Mouse (Mus musculus) heart, embryonic 10.5 days (tissue): ENCODE measurements around the gene Per2. TPM values are rescaled to one million over a fixed set of nuclear protein-coding genes. Genes with fewer than 3 reads are reported as not detected.

Experiments
- DNase-seq: peaks from one replicate; pipeline ENCODE4 v3.0.0-alpha.2; 2017; ENCODE audit warnings: low spot score
- H3K27ac ChIP-seq: fragments of 300-500 bp; sonication (generic); 2 replicates; pipeline ENCODE4 v1.5.1; 2016; ENCODE audit warnings: mild to moderate bottlenecking
- H3K27me3 ChIP-seq: fragments of 300-500 bp; sonication (generic); 2 replicates; pipeline ENCODE4 v1.6.1; 2016; ENCODE audit warnings: mild to moderate bottlenecking; ENCODE audit not compliant: poor library complexity, insufficient read depth, severe bottlenecking
- H3K36me3 ChIP-seq: fragments of 300-500 bp; sonication (generic); 2 replicates; pipeline ENCODE4 v1.6.1; 2016; ENCODE audit warnings: mild to moderate bottlenecking, moderate library complexity
- H3K4me1 ChIP-seq: fragments of 300-500 bp; sonication (generic); 2 replicates; pipeline ENCODE4 v1.6.1; 2016; ENCODE audit warnings: mild to moderate bottlenecking
- H3K4me3 ChIP-seq: fragments of 300-500 bp; sonication (generic); 2 replicates; pipeline ENCODE4 v1.5.1; 2016; ENCODE audit warnings: mild to moderate bottlenecking, moderate library complexity
- H3K9me3 ChIP-seq: fragments of 300-500 bp; sonication (generic); 2 replicates; pipeline ENCODE4 v1.6.1; 2016; ENCODE audit warnings: mild to moderate bottlenecking, moderate library complexity
- WGBS: fragments of 180-500 bp; shearing (Covaris S2); methylation state at CpG from one replicate; pipeline ENCODE4 v1.1.7; 2016; 5-methylcytosine and 5-hydroxymethylcytosine counted together
- polyA plus RNA-seq: library from polyadenylated mRNA; unstranded; fragments of >200 nt; fragmentation: Nextera tagmentation; extraction: Ambion mirVana; gene quantifications from 2 replicates; pipeline ENCODE4 v1.2.1, GENCODE M21; 2016

The Per2 gene
- polyA plus RNA-seq, 1 experiment from 2014 or later = 4.9 TPM

- Histone ChIP-seq H3K9me3 (no peaks in the 10 kb centered on the region), H3K27ac (peak overlapping the region; percentile 67), H3K4me1 (peaks cover 82% of the 10 kb centered on the region), H3K4me3 (0 out of 2 replicates have a peak overlapping the region, but pooled peaks have one; percentile 9), H3K36me3 (no peaks in the 10 kb centered on the region), H3K27me3 (0 out of 2 replicates have a peak, but pooled peaks cover 4% of the 10 kb centered on the region)
- no peak for DNase-seq
- WGBS = 43% methylated on average over 11 of the region's 11 CpGs
These were observed 2.8 kb downstream of the Per2 start for GRCm38 (mm10) chr1:91456301-91456801.

GRCm38 (mm10) chr1:91455661-91456161 is 3.4 kb downstream of the Per2 start:
- Histone ChIP-seq H3K4me1 (peaks cover 88% of the 10 kb centered on the region), H3K36me3 (no peaks in the 10 kb centered on the region), H3K4me3 (0 out of 2 replicates have a peak overlapping the region, but pooled peaks have one; percentile 9), H3K9me3 (no peaks in the 10 kb centered on the region), H3K27ac (peak overlapping the region; percentile 67), H3K27me3 (0 out of 2 replicates have a peak, but pooled peaks cover 4% of the 10 kb centered on the region)
- 41% methylated on average over 7 of the region's 7 CpGs for WGBS
- DNase-seq = no peak

- H3K36me3 ChIP-seq = no peaks in the 10 kb centered on the region
- peaks cover 85% of the 10 kb centered on the region for H3K4me1 ChIP-seq
- no peaks in the 10 kb centered on the region for H3K9me3 ChIP-seq
- DNase-seq = no peak
- H3K27ac ChIP-seq = peak overlapping the region; percentile 67; the same call in 1 of the 2 replicates
- H3K27me3 ChIP-seq = 0 out of 2 replicates have a peak, but pooled peaks cover 4% of the 10 kb centered on the region
- H3K4me3 ChIP-seq = no peak overlapping the region
- WGBS = 87% methylated on average over 3 of the region's 3 CpGs
These were observed 4.2 kb downstream of the Per2 start for GRCm38 (mm10) chr1:91454927-91455326.

- DNase-seq = no peak
- no peaks in the 10 kb centered on the region for H3K9me3 ChIP-seq
- H3K27ac ChIP-seq = peak overlapping the region; percentile 67; the same call in 1 of the 2 replicates
- WGBS = 71% methylated on average over 3 of the region's 3 CpGs
- H3K36me3 ChIP-seq = no peaks in the 10 kb centered on the region
- peaks cover 85% of the 10 kb centered on the region for H3K4me1 ChIP-seq
- 0 out of 2 replicates have a peak, but pooled peaks cover 4% of the 10 kb centered on the region for H3K27me3 ChIP-seq
- H3K4me3 ChIP-seq = no peak overlapping the region
These were observed 4.8 kb downstream of the Per2 start for GRCm38 (mm10) chr1:91454366-91454765.

- WGBS = 74% methylated on average over 9 of the region's 9 CpGs
- H3K36me3 ChIP-seq = no peaks in the 10 kb centered on the region
- H3K4me3 ChIP-seq = no peak overlapping the region
- 0 out of 2 replicates have a peak overlapping the region, but pooled peaks have one; percentile 67 for H3K27ac ChIP-seq
- DNase-seq = no peak
- H3K27me3 ChIP-seq = 0 out of 2 replicates have a peak, but pooled peaks cover 4% of the 10 kb centered on the region
- no peaks in the 10 kb centered on the region for H3K9me3 ChIP-seq
- peaks cover 88% of the 10 kb centered on the region for H3K4me1 ChIP-seq
These were observed 5.2 kb downstream of the Per2 start for GRCm38 (mm10) chr1:91453932-91454331.

- peaks cover 12% of the 10 kb centered on the region for H3K36me3 ChIP-seq
- H3K9me3 ChIP-seq = 0 out of 2 replicates have a peak, but pooled peaks cover 3% of the 10 kb centered on the region
- no peaks in the 10 kb centered on the region for H3K27me3 ChIP-seq
- DNase-seq = no peak
- H3K4me3 ChIP-seq = no peak overlapping the region
- peak overlapping the region; percentile 60; the same call in 1 of the 2 replicates for H3K27ac ChIP-seq
- H3K4me1 ChIP-seq = peaks cover 75% of the 10 kb centered on the region
- WGBS = 57% methylated on average over 5 of the region's 5 CpGs
These were observed 7.5 kb downstream of the Per2 start for GRCm38 (mm10) chr1:91451547-91452084.

GRCm38 (mm10) chr1:91450851-91451250 is 8.3 kb downstream of the Per2 start:
- Histone ChIP-seq H3K4me3 (no peak overlapping the region), H3K9me3 (0 out of 2 replicates have a peak, but pooled peaks cover 3% of the 10 kb centered on the region), H3K36me3 (peaks cover 12% of the 10 kb centered on the region), H3K4me1 (peaks cover 74% of the 10 kb centered on the region), H3K27ac (peak overlapping the region; percentile 60; the same call in 1 of the 2 replicates), H3K27me3 (no peaks in the 10 kb centered on the region)
- WGBS = 78% methylated on average over 5 of the region's 5 CpGs
- DNase-seq = no peak

GRCm38 (mm10) chr1:91448688-91449087 is 10.4 kb downstream of the Per2 start:
- DNase-seq = peak; percentile 81
- Histone ChIP-seq H3K9me3 (0 out of 2 replicates have a peak, but pooled peaks cover 3% of the 10 kb centered on the region), H3K4me3 (peak overlapping the region; percentile 22; the same call in 1 of the 2 replicates), H3K4me1 (peaks cover 55% of the 10 kb centered on the region), H3K27ac (peak overlapping the region; percentile 88), H3K27me3 (no peaks in the 10 kb centered on the region), H3K36me3 (peaks cover 19% of the 10 kb centered on the region)
- WGBS = 34% methylated on average over 10 of the region's 10 CpGs

GRCm38 (mm10) chr1:91446511-91446910 is 12.6 kb downstream of the Per2 start:
- Histone ChIP-seq H3K27me3 (no peaks in the 10 kb centered on the region), H3K4me1 (peaks cover 42% of the 10 kb centered on the region), H3K9me3 (0 out of 2 replicates have a peak, but pooled peaks cover 3% of the 10 kb centered on the region), H3K36me3 (peaks cover 31% of the 10 kb centered on the region), H3K27ac (peak overlapping the region; percentile 39), H3K4me3 (no peak overlapping the region)
- DNase-seq = no peak
- 91% methylated on average over 4 of the region's 4 CpGs for WGBS

- H3K4me3 ChIP-seq = no peak overlapping the region
- DNase-seq = no peak
- H3K27ac ChIP-seq = peak overlapping the region; percentile 39
- WGBS = 68% methylated on average over 8 of the region's 8 CpGs
- peaks cover 38% of the 10 kb centered on the region for H3K4me1 ChIP-seq
- no peaks in the 10 kb centered on the region for H3K27me3 ChIP-seq
- peaks cover 31% of the 10 kb centered on the region for H3K36me3 ChIP-seq
- 0 out of 2 replicates have a peak, but pooled peaks cover 3% of the 10 kb centered on the region for H3K9me3 ChIP-seq
These were observed 13.1 kb downstream of the Per2 start for GRCm38 (mm10) chr1:91446060-91446459.

GRCm38 (mm10) chr1:91444841-91445830 is 14.0 kb downstream of the Per2 start:
- peaks cover 37% of the 10 kb centered on the region for H3K36me3 ChIP-seq
- H3K4me1 ChIP-seq = peaks cover 29% of the 10 kb centered on the region
- H3K27ac ChIP-seq = peak overlapping the region; percentile 39; the same call in 1 of the 2 replicates

GRCm38 (mm10) chr1:91442350-91442990 is 16.7 kb downstream of the Per2 start:
- no peak overlapping the region for H3K4me3 ChIP-seq
- H3K36me3 ChIP-seq = peaks cover 39% of the 10 kb centered on the region
- WGBS = 86% methylated on average over 7 of the region's 7 CpGs
- 0 out of 2 replicates have a peak, but pooled peaks cover 3% of the 10 kb centered on the region for H3K9me3 ChIP-seq
- H3K4me1 ChIP-seq = peaks cover 10% of the 10 kb centered on the region; the same call in 1 of the 2 replicates
- DNase-seq = no peak
- H3K27me3 ChIP-seq = no peaks in the 10 kb centered on the region
- no peak overlapping the region for H3K27ac ChIP-seq

More at GRCm38 (mm10) chr1:91444841-91445830, 14.0 kb downstream of the Per2 start:
- WGBS = 90% methylated on average over 17 of the region's 17 CpGs
- Histone ChIP-seq H3K9me3 (0 out of 2 replicates have a peak, but pooled peaks cover 3% of the 10 kb centered on the region), H3K27me3 (no peaks in the 10 kb centered on the region), H3K4me3 (no peak overlapping the region)
- no peak for DNase-seq
